Mouse (Mus musculus) small intestine, adult 2 months (tissue): ENCODE data around the gene Adcy5. TPM values are rescaled to one million over a fixed set of nuclear protein-coding genes. Genes with fewer than 3 reads are reported as not detected.

Experiments
- H3K27ac ChIP-seq: fragments of 200-500 bp; 2 replicates; pipeline ENCODE4 v1.5.1; 2012; ENCODE audit warnings: low read depth, low read length, control low read depth, inconsistent platforms; ENCODE audit not compliant: insufficient read depth
- H3K27me3 ChIP-seq: fragments of 200-500 bp; 2 replicates; pipeline ENCODE4 v1.6.1; 2012; ENCODE audit warnings: mild to moderate bottlenecking, moderate library complexity, low read length, inconsistent platforms; ENCODE audit not compliant: control insufficient read depth, insufficient read depth
- H3K36me3 ChIP-seq: fragments of 200-500 bp; 2 replicates; pipeline ENCODE4 v1.6.1; 2012; ENCODE audit warnings: mild to moderate bottlenecking, low read length, control low read depth, inconsistent platforms; ENCODE audit not compliant: control insufficient read depth, insufficient read depth
- H3K4me1 ChIP-seq: fragments of 200-500 bp; 2 replicates; pipeline ENCODE4 v1.6.1; 2012; ENCODE audit warnings: low read length, inconsistent platforms, mixed read lengths; ENCODE audit not compliant: control insufficient read depth, insufficient read depth, insufficient read length
- H3K4me3 ChIP-seq: fragments of 200-500 bp; 2 replicates; pipeline ENCODE4 v1.5.1; 2012; ENCODE audit warnings: low read depth, mild to moderate bottlenecking, control low read depth, inconsistent platforms, low read length, moderate library complexity
- CTCF ChIP-seq: fragments of 200-500 bp; IDR thresholded peaks from 2 replicates; pipeline ENCODE4 v1.5.1; 2012; ENCODE audit warnings: low read depth, mild to moderate bottlenecking, control low read depth, inconsistent platforms, low read length, moderate library complexity, mixed read lengths; ENCODE audit not compliant: insufficient replicate concordance, insufficient read length; ENCODE audit errors: extremely low read depth
- POLR2A ChIP-seq: fragments of 200-500 bp; IDR thresholded peaks from 2 replicates; pipeline ENCODE4 v1.6.1; 2012; ENCODE audit warnings: low read depth, mild to moderate bottlenecking, control low read depth, inconsistent platforms, low read length, moderate library complexity
- WGBS: fragments of 180-500 bp; shearing (Covaris S2); methylation state at CpG from one replicate; pipeline ENCODE4 v1.1.7; 2018; 5-methylcytosine and 5-hydroxymethylcytosine counted together
- polyA plus RNA-seq: library from polyadenylated mRNA; depleted of rRNA; stranded (reverse); fragments of >200 nt; gene quantifications from 2 replicates; pipeline ENCODE4 v1.2.3, GENCODE M21; 2012; rRNA removed

Adcy5 gene
- polyA plus RNA-seq = 12.3 and 13.0 TPM in 2 replicates

GRCm38 (mm10) chr16:35154641-35155390, at the start of gene Adcy5:
TSS of gene Adcy5 (plus strand) at chr16:35154877.
- no peaks in the 10 kb centered on the region for H3K36me3 ChIP-seq
- H3K4me3 ChIP-seq = peak within 1 kb of the TSS; percentile 71
- peaks cover 9% of the 10 kb centered on the region for H3K4me1 ChIP-seq
- peaks cover 43% of the 10 kb centered on the region for H3K27me3 ChIP-seq
- WGBS = under 1% methylated on average over 80 of the region's 104 CpGs
- peak within 1 kb of the TSS; percentile 60 for H3K27ac ChIP-seq
- TF ChIP-seq CTCF (no peak), POLR2A (no peak)

GRCm38 (mm10) chr16:35107985-35108384, 46.7 kb upstream of the Adcy5 start:
- no peaks in the 10 kb centered on the region for H3K4me1 ChIP-seq
- WGBS = 93% methylated on average over 6 of the region's 6 CpGs
- H3K36me3 ChIP-seq = peaks cover 9% of the 10 kb centered on the region
- H3K27me3 ChIP-seq = no peaks in the 10 kb centered on the region
- TF ChIP-seq POLR2A (no peak), CTCF (no peak)
- H3K27ac ChIP-seq = no peak overlapping the region
- H3K4me3 ChIP-seq = no peak overlapping the region

- 65% methylated on average over 8 of the region's 8 CpGs for whole genome bisulfite sequencing
- Histone ChIP-seq H3K27ac (no peak overlapping the region), H3K27me3 (no peaks in the 10 kb centered on the region), H3K36me3 (peaks cover 7% of the 10 kb centered on the region), H3K4me3 (no peak overlapping the region), H3K4me1 (no peaks in the 10 kb centered on the region)
- TF ChIP-seq CTCF = no peak
- TF ChIP-seq POLR2A = no peak
These were observed 45.5 kb upstream of the Adcy5 start for GRCm38 (mm10) chr16:35109156-35109555.

- TF ChIP-seq CTCF (no peak), POLR2A (no peak)
- Histone ChIP-seq H3K36me3 (peaks cover 5% of the 10 kb centered on the region), H3K4me3 (no peak overlapping the region), H3K4me1 (no peaks in the 10 kb centered on the region), H3K27me3 (no peaks in the 10 kb centered on the region), H3K27ac (no peak overlapping the region)
- 69% methylated on average over 7 of the region's 7 CpGs for WGBS
These were observed 44.9 kb upstream of the Adcy5 start for GRCm38 (mm10) chr16:35109656-35110291.

- WGBS = 42% methylated on average over 10 of the region's 10 CpGs
- TF ChIP-seq CTCF (peak; percentile 94; the same call in 1 of the 2 replicates), POLR2A (no peak)
- H3K36me3 ChIP-seq = peaks cover 5% of the 10 kb centered on the region
- no peak overlapping the region for H3K4me3 ChIP-seq
- no peaks in the 10 kb centered on the region for H3K4me1 ChIP-seq
- H3K27ac ChIP-seq = peak overlapping the region; percentile 22
- H3K27me3 ChIP-seq = no peaks in the 10 kb centered on the region
These were observed 44.1 kb upstream of the Adcy5 start for GRCm38 (mm10) chr16:35110410-35111142.

- no peak for TF ChIP-seq POLR2A
- TF ChIP-seq CTCF = peak; percentile 20; the same call in 1 of the 2 replicates
- H3K4me3 ChIP-seq = no peak overlapping the region
- no peaks in the 10 kb centered on the region for H3K4me1 ChIP-seq
- peaks cover 5% of the 10 kb centered on the region for H3K36me3 ChIP-seq
- peak overlapping the region; percentile 27; the same call in 1 of the 2 replicates for H3K27ac ChIP-seq
- no peaks in the 10 kb centered on the region for H3K27me3 ChIP-seq
- 68% methylated on average over 8 of the region's 8 CpGs for WGBS
These were observed 43.5 kb upstream of the Adcy5 start for GRCm38 (mm10) chr16:35111143-35111620.
